Mouse (Mus musculus) liver, postnatal 0 days (tissue): ENCODE data around the gene Sar1b.

Experiments used
- CTCF ChIP-seq: sonication (generic); IDR thresholded peaks from 2 replicates; pipeline ENCODE4 v1.5.1; 2016; ENCODE audit warnings: antibody characterized with exemption, low read depth
- EP300 ChIP-seq: IDR thresholded peaks from 2 replicates; pipeline ENCODE4 v1.6.1; 2016; ENCODE audit warnings: antibody characterized with exemption, low read depth, mild to moderate bottlenecking

- no peak for TF ChIP-seq EP300
- no peak for TF ChIP-seq CTCF
Measured at GRCm38 (mm10) chr11:51824867-51825424, 61.5 kb downstream of the Sar1b start.
